Mouse (Mus musculus): Measurements from ENCODE around the gene Ufsp2. TPM values are rescaled to one million over a fixed set of nuclear protein-coding genes. Genes with fewer than 3 reads are reported as not detected.

Gene Ufsp2
- polyA plus RNA-seq, 1 experiment = 0.07 TPM

GRCm38 (mm10) chr8:46007050-46007672, 31.8 kb downstream of the Ufsp2 start:
- TF ChIP-seq GATA1 (IDR thresholded peaks at IDR 0.05; ENCODE audit: low read length) (no peak), TAL1 (IDR thresholded peaks at IDR 0.05; ENCODE audit: low read length) (no peak)
- H3K9me3 ChIP-seq (ENCODE audit: control insufficient read depth, low read length) = no peaks in the 10 kb centered on the region
- H3K4me1 ChIP-seq (ENCODE audit: control insufficient read depth) = peaks cover 3% of the 10 kb centered on the region
- H3K4me3 ChIP-seq (replicated peaks) = no peak overlapping the region
- no peaks in the 10 kb centered on the region for H3K36me3 ChIP-seq (ENCODE audit: control insufficient read depth)
- peaks cover 8% of the 10 kb centered on the region for H3K27me3 ChIP-seq (ENCODE audit: control insufficient read depth)

GRCm38 (mm10) chr8:46010306-46010705, 35.0 kb downstream of the Ufsp2 start:
- no peak for TF ChIP-seq GATA1 (IDR thresholded peaks at IDR 0.05; ENCODE audit: low read length)
- no peak for TF ChIP-seq TAL1 (IDR thresholded peaks at IDR 0.05; ENCODE audit: low read length)
- Histone ChIP-seq H3K27me3 (ENCODE audit: control insufficient read depth) (peaks cover 8% of the 10 kb centered on the region), H3K36me3 (ENCODE audit: control insufficient read depth) (no peaks in the 10 kb centered on the region), H3K4me1 (ENCODE audit: control insufficient read depth) (peaks cover 3% of the 10 kb centered on the region), H3K4me3 (replicated peaks) (no peak overlapping the region), H3K9me3 (ENCODE audit: control insufficient read depth, low read length) (no peaks in the 10 kb centered on the region)

GRCm38 (mm10) chr8:46010746-46011680, 35.7 kb downstream of the Ufsp2 start:
- H3K36me3 ChIP-seq (ENCODE audit: control insufficient read depth) = no peaks in the 10 kb centered on the region
- peaks cover 3% of the 10 kb centered on the region for H3K4me1 ChIP-seq (ENCODE audit: control insufficient read depth)
- H3K9me3 ChIP-seq (ENCODE audit: control insufficient read depth, low read length) = no peaks in the 10 kb centered on the region
- no peak for TF ChIP-seq GATA1 (IDR thresholded peaks at IDR 0.05; ENCODE audit: low read length)
- TF ChIP-seq TAL1 (IDR thresholded peaks at IDR 0.05; ENCODE audit: low read length) = no peak
- no peak overlapping the region for H3K4me3 ChIP-seq (replicated peaks)
- H3K27me3 ChIP-seq (ENCODE audit: control insufficient read depth) = peaks cover 8% of the 10 kb centered on the region

- no peaks in the 10 kb centered on the region for H3K36me3 ChIP-seq (ENCODE audit: control insufficient read depth)
- H3K9me3 ChIP-seq (ENCODE audit: control insufficient read depth, low read length) = no peaks in the 10 kb centered on the region
- no peaks in the 10 kb centered on the region for H3K27me3 ChIP-seq (ENCODE audit: control insufficient read depth)
- TF ChIP-seq TAL1 (IDR thresholded peaks at IDR 0.05; ENCODE audit: low read length) (no peak), GATA1 (IDR thresholded peaks at IDR 0.05; ENCODE audit: low read length) (no peak)
- no peak overlapping the region for H3K4me3 ChIP-seq (replicated peaks)
- no peaks in the 10 kb centered on the region for H3K4me1 ChIP-seq (ENCODE audit: control insufficient read depth)
Measured at GRCm38 (mm10) chr8:46022203-46022602, 46.9 kb downstream of the Ufsp2 start.

- Histone ChIP-seq H3K36me3 (ENCODE audit: control insufficient read depth) (no peaks in the 10 kb centered on the region), H3K4me1 (ENCODE audit: control insufficient read depth) (no peaks in the 10 kb centered on the region), H3K27me3 (ENCODE audit: control insufficient read depth) (no peaks in the 10 kb centered on the region), H3K9me3 (ENCODE audit: control insufficient read depth, low read length) (no peaks in the 10 kb centered on the region), H3K4me3 (replicated peaks) (no peak overlapping the region)
- TF ChIP-seq GATA1 (IDR thresholded peaks at IDR 0.05; ENCODE audit: low read length) (no peak), TAL1 (IDR thresholded peaks at IDR 0.05; ENCODE audit: low read length) (no peak)
Measured at GRCm38 (mm10) chr8:46022758-46023157, 47.4 kb downstream of the Ufsp2 start.

DNA sequence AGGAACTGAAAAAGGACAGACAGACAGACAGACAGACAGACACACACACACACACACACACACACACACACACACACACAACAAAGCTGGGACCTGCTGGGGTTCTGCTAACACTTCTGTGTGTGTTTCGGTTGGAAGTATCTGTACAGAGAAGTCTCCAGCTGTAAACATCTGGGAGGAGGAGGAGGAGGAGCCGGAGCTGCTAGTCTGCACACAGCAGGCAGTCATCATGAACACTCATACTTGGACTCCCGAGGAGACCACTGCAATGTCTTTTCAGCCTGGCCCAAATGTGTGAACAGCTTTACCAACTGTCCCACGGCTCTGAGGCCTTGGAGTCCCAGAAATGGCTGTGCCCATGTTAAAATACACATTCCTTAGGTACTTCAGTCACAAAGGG, 49.1 kb downstream of the Ufsp2 start:
- Histone ChIP-seq H3K27me3 (ENCODE audit: control insufficient read depth) (no peaks in the 10 kb centered on the region), H3K36me3 (ENCODE audit: control insufficient read depth) (no peaks in the 10 kb centered on the region), H3K4me3 (replicated peaks) (no peak overlapping the region), H3K9me3 (ENCODE audit: control insufficient read depth, low read length) (no peaks in the 10 kb centered on the region), H3K4me1 (ENCODE audit: control insufficient read depth) (no peaks in the 10 kb centered on the region)
- TF ChIP-seq TAL1 (IDR thresholded peaks at IDR 0.05; ENCODE audit: low read length) (no peak), GATA1 (IDR thresholded peaks at IDR 0.05; ENCODE audit: low read length) (no peak)

DNA sequence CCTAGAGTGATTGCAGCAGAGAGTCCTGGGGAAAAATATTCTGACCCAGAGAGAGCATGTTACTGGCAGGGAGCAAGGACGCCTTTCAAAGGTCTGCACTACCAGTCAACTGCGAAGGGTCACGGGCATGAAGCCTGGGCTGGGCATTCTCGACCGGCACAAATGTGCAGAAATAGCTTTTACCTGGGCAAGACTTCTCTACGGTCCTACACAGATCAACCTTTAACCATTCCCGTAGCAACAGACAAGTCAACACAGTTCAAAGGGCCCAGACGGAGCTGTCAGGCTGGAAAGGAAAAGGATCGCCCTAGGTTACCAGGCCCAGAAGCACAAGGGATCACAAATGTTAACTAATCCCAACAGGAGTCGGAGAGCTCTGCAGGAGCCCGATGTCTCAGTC, 60.9 kb downstream of the Ufsp2 start:
- TF ChIP-seq GATA1 (IDR thresholded peaks at IDR 0.05; ENCODE audit: low read length) (no peak), TAL1 (IDR thresholded peaks at IDR 0.05; ENCODE audit: low read length) (no peak)
- peaks cover 17% of the 10 kb centered on the region for H3K36me3 ChIP-seq (ENCODE audit: control insufficient read depth)
- H3K27me3 ChIP-seq (ENCODE audit: control insufficient read depth) = no peaks in the 10 kb centered on the region
- no peaks in the 10 kb centered on the region for H3K9me3 ChIP-seq (ENCODE audit: control insufficient read depth, low read length)
- H3K4me1 ChIP-seq (ENCODE audit: control insufficient read depth) = no peaks in the 10 kb centered on the region
- no peak overlapping the region for H3K4me3 ChIP-seq (replicated peaks)

GRCm38 (mm10) chr8:46039666-46040065, 64.3 kb downstream of the Ufsp2 start:
- Histone ChIP-seq H3K36me3 (ENCODE audit: control insufficient read depth) (peaks cover 17% of the 10 kb centered on the region), H3K4me3 (replicated peaks) (no peak overlapping the region), H3K27me3 (ENCODE audit: control insufficient read depth) (no peaks in the 10 kb centered on the region), H3K4me1 (ENCODE audit: control insufficient read depth) (no peaks in the 10 kb centered on the region), H3K9me3 (ENCODE audit: control insufficient read depth, low read length) (no peaks in the 10 kb centered on the region)
- no peak for TF ChIP-seq TAL1 (IDR thresholded peaks at IDR 0.05; ENCODE audit: low read length)
- no peak for TF ChIP-seq GATA1 (IDR thresholded peaks at IDR 0.05; ENCODE audit: low read length)

DNA sequence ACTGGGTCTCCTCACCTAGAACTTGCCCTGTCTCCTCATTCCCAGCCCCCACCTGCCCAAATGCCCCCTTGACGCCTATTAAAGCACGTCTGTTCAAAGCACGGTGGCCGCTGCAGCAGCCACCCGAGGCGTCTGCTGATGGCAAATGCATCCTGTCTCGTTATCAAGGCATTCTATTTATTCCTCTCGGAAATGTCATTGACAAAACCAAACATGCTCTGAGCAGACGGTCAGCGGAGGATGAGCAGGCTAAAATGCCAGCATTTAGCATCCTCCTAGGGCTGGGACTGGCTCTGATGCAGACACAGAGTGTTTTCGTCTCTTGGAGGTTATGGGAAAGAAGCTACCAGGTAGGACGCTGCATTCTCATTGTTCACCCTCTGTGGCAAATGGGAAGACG, 64.9 kb downstream of the Ufsp2 start:
- H3K27me3 ChIP-seq (ENCODE audit: control insufficient read depth) = no peaks in the 10 kb centered on the region
- H3K4me1 ChIP-seq (ENCODE audit: control insufficient read depth) = no peaks in the 10 kb centered on the region
- H3K4me3 ChIP-seq (replicated peaks) = no peak overlapping the region
- peaks cover 16% of the 10 kb centered on the region for H3K36me3 ChIP-seq (ENCODE audit: control insufficient read depth)
- no peaks in the 10 kb centered on the region for H3K9me3 ChIP-seq (ENCODE audit: control insufficient read depth, low read length)
- no peak for TF ChIP-seq TAL1 (IDR thresholded peaks at IDR 0.05; ENCODE audit: low read length)
- TF ChIP-seq GATA1 (IDR thresholded peaks at IDR 0.05; ENCODE audit: low read length) = no peak

Other genes with a start within 250 kb of the Ufsp2 start
- gene Pdlim3, start 90.1 kb upstream of the Ufsp2 start, polyA plus RNA-seq (2012) = not detected in 2 replicates
- not detected in 2 replicates for gene Ccdc110, start 40.9 kb upstream of the Ufsp2 start, polyA plus RNA-seq (2012)
- gene 1700029J07Rik, start 276 bp upstream of the Ufsp2 start, polyA plus RNA-seq (2012) = 0.03 TPM in 1 of 2 replicates, not detected in the other
- not detected in 2 replicates for gene Lrp2bp, start 23.8 kb downstream of the Ufsp2 start, polyA plus RNA-seq (2012)
- gene Ankrd37, start 30.2 kb downstream of the Ufsp2 start, polyA plus RNA-seq (2012) = 0.30 and 0.45 TPM in 2 replicates
- 0.07 and 0.15 TPM in 2 replicates for gene Cfap97, start 176.2 kb downstream of the Ufsp2 start, polyA plus RNA-seq (2012)
- gene Snx25, start 176.6 kb downstream of the Ufsp2 start, polyA plus RNA-seq (2012) = 0.32 and 0.38 TPM in 2 replicates
- gene Slc25a4, start 235.8 kb downstream of the Ufsp2 start, polyA plus RNA-seq (2012) = 0.24 and 0.45 TPM in 2 replicates